Mouse (Mus musculus): Measurements from ENCODE around the gene Gm45717. TPM values are rescaled to one million over a fixed set of nuclear protein-coding genes. Genes with fewer than 3 reads are reported as not detected.

The Gm45717 gene
- polyA plus RNA-seq, 1 experiment: not detected

DNA sequence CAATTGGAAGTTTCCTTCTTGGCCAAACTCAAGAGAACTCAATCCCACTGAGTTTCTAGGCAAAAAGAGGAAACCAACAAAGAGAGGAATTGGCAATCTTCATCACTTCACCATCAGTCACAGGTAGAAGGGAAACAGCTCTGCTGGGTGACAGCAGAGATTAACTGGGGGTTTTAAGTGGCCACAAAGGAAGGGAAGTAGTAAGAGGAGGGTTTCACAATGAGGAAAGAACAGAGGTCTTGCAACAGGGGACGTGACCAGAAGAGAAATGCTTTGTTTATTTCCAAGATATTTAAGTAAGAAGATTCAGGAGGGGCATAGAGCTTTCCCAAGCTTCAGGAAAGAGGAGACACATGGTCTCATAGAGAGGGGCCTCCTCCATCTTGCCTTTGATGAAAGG is 42.1 kb upstream of the Gm45717 start:
- Histone ChIP-seq H3K36me3 (ENCODE audit: control insufficient read depth, insufficient read depth) (no peaks in the 10 kb centered on the region), H3ac (ENCODE audit: control insufficient read depth, insufficient read length, low read depth) (no peak overlapping the region), H3K79me2 (ENCODE audit: control insufficient read depth, insufficient read depth) (no peaks in the 10 kb centered on the region), H3K27me3 (ENCODE audit: control insufficient read depth, insufficient read depth, insufficient read length) (no peaks in the 10 kb centered on the region), H3K4me3 (ENCODE audit: insufficient read depth, poor library complexity, severe bottlenecking) (no peak overlapping the region), H3K79me3 (ENCODE audit: low read depth) (no peaks in the 10 kb centered on the region)
- TF ChIP-seq MAX (IDR thresholded peaks at IDR 0.05) (no peak), CTCF (IDR thresholded peaks at IDR 0.05; ENCODE audit: control insufficient read depth, insufficient read depth, insufficient read length) (no peak), FOSL1 (IDR thresholded peaks at IDR 0.05; ENCODE audit: insufficient read depth, low read length, poor library complexity, severe bottlenecking) (no peak), CEBPB (IDR thresholded peaks at IDR 0.05; ENCODE audit: low read depth) (no peak), MYOG (IDR thresholded peaks at IDR 0.05; ENCODE audit: control insufficient read depth, extremely low read depth, insufficient read length) (no peak), MYOD1 (IDR thresholded peaks at IDR 0.05; ENCODE audit: control insufficient read depth, insufficient read length, low read depth) (no peak)

DNA sequence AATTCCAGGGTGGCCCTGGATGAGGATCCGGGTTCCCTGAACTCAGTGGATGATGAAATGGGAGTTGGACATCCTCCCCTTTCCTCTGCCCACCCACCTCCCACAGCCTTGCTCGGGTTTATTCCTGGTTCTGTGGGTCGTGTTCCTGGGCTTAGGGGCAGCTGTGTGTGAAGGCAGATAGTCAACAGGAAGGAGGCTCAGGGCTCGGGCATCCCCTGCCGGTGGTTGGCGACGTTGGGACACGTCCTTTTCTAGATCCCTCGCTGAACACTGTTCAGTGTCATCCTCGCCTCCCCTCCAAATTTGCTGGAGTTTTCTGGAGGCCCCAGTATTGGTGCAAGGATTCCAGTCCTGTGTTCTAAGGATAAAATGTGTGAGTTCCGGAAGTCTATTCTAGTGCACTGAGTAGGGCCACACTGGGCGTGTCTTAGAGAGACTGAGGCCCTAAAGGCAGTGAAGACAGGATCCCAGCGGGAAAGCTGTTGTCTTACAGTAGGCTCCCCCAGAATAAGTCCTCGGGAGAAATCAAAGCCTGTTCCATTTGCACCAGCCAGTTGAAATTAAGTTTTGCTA is 35.5 kb upstream of the Gm45717 start:
- no peak for TF ChIP-seq MAX (IDR thresholded peaks at IDR 0.05)
- no peak for TF ChIP-seq FOSL1 (IDR thresholded peaks at IDR 0.05; ENCODE audit: insufficient read depth, low read length, poor library complexity, severe bottlenecking)
- no peak for TF ChIP-seq MYOD1 (IDR thresholded peaks at IDR 0.05; ENCODE audit: control insufficient read depth, insufficient read length, low read depth)
- no peak for TF ChIP-seq CTCF (IDR thresholded peaks at IDR 0.05; ENCODE audit: control insufficient read depth, insufficient read depth, insufficient read length)
- TF ChIP-seq CEBPB (IDR thresholded peaks at IDR 0.05; ENCODE audit: low read depth): no peak
- TF ChIP-seq USF1 (IDR thresholded peaks at IDR 0.05; ENCODE audit: low read depth): no peak
- TF ChIP-seq MYOG (IDR thresholded peaks at IDR 0.05; ENCODE audit: control insufficient read depth, extremely low read depth, insufficient read length): no peak
- Histone ChIP-seq H3K4me3 (ENCODE audit: insufficient read depth, poor library complexity, severe bottlenecking) (no peak overlapping the region), H3ac (ENCODE audit: control insufficient read depth, insufficient read length, low read depth) (no peak overlapping the region), H3K79me2 (ENCODE audit: control insufficient read depth, insufficient read depth) (no peaks in the 10 kb centered on the region), H3K36me3 (ENCODE audit: control insufficient read depth, insufficient read depth) (no peaks in the 10 kb centered on the region), H3K27me3 (ENCODE audit: control insufficient read depth, insufficient read depth, insufficient read length) (no peaks in the 10 kb centered on the region), H3K79me3 (ENCODE audit: low read depth) (no peaks in the 10 kb centered on the region)

DNA sequence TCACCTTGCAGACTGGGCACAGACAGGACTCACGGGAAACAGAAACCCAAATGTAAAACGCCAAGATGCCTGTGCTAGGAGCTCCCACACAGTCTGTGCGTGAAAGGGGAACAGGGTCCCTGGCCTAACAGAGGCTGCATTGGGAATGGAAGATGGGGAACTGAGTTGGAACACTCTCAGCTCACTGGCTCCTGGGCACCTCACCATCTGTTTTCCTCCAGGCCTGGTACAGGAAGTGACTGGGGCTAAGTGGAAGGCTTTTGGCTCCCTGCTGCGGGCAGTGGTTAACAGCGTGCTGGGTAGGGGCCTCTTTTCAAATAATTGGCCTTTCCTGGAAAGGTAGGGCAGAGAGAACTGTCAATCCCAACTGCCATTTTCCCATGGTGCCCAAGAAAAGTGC is 34.9 kb upstream of the Gm45717 start:
- Histone ChIP-seq H3K36me3 (ENCODE audit: control insufficient read depth, insufficient read depth) (no peaks in the 10 kb centered on the region), H3ac (ENCODE audit: control insufficient read depth, insufficient read length, low read depth) (no peak overlapping the region), H3K4me3 (ENCODE audit: insufficient read depth, poor library complexity, severe bottlenecking) (no peak overlapping the region), H3K27me3 (ENCODE audit: control insufficient read depth, insufficient read depth, insufficient read length) (no peaks in the 10 kb centered on the region), H3K79me2 (ENCODE audit: control insufficient read depth, insufficient read depth) (no peaks in the 10 kb centered on the region), H3K79me3 (ENCODE audit: low read depth) (no peaks in the 10 kb centered on the region)
- TF ChIP-seq USF1 (IDR thresholded peaks at IDR 0.05; ENCODE audit: low read depth): no peak
- no peak for TF ChIP-seq MAX (IDR thresholded peaks at IDR 0.05)
- TF ChIP-seq MYOD1 (IDR thresholded peaks at IDR 0.05; ENCODE audit: control insufficient read depth, insufficient read length, low read depth): no peak
- no peak for TF ChIP-seq FOSL1 (IDR thresholded peaks at IDR 0.05; ENCODE audit: insufficient read depth, low read length, poor library complexity, severe bottlenecking)
- no peak for TF ChIP-seq CEBPB (IDR thresholded peaks at IDR 0.05; ENCODE audit: low read depth)
- no peak for TF ChIP-seq MYOG (IDR thresholded peaks at IDR 0.05; ENCODE audit: control insufficient read depth, extremely low read depth, insufficient read length)
- no peak for TF ChIP-seq CTCF (IDR thresholded peaks at IDR 0.05; ENCODE audit: control insufficient read depth, insufficient read depth, insufficient read length)

DNA sequence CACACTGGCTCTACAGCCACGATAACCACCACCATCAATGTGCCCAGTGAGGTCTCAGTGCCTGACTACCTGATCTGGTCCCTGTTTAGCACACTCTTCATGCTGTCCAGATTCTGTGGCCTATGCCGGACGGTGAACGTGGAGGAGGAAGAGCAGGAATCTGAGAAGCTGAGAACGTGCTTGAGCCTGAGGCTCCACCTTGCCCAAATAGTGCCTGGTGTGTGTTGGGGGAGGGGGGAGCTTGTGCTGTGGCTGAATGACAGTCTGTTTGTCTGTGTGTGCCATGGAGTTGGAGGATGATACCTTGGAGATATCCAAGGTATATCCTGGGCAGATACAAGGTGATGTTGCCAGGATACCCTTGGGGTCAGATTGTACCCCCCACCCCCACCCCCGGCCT is 34.4 kb upstream of the Gm45717 start:
- no peaks in the 10 kb centered on the region for H3K79me2 ChIP-seq (ENCODE audit: control insufficient read depth, insufficient read depth)
- no peak for TF ChIP-seq FOSL1 (IDR thresholded peaks at IDR 0.05; ENCODE audit: insufficient read depth, low read length, poor library complexity, severe bottlenecking)
- TF ChIP-seq CTCF (IDR thresholded peaks at IDR 0.05; ENCODE audit: control insufficient read depth, insufficient read depth, insufficient read length): no peak
- TF ChIP-seq CEBPB (IDR thresholded peaks at IDR 0.05; ENCODE audit: low read depth): no peak
- TF ChIP-seq USF1 (IDR thresholded peaks at IDR 0.05; ENCODE audit: low read depth): no peak
- TF ChIP-seq MYOD1 (IDR thresholded peaks at IDR 0.05; ENCODE audit: control insufficient read depth, insufficient read length, low read depth): no peak
- TF ChIP-seq MYOG (IDR thresholded peaks at IDR 0.05; ENCODE audit: control insufficient read depth, extremely low read depth, insufficient read length): no peak
- TF ChIP-seq MAX (IDR thresholded peaks at IDR 0.05): no peak

DNA sequence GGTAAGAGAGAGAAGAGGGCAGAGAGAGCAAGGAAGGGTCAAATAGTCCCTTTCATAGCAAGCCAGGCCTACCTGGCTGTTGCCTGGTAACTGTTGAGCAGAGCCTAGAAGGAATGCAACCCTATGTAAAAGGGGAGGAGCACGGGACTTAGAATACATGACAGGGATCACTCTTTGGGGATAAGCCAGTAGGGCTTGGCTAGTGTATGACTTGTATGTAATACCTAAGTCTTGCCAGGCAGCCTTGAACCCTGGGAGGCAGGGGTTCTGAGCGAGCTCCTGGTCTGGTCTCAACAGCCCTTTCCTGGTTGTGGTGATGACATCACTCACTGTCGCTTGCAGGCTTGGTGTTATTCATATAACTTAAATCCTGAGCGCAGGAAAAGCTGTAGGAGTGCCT is 33.3 kb upstream of the Gm45717 start:
- TF ChIP-seq CEBPB (IDR thresholded peaks at IDR 0.05; ENCODE audit: low read depth) (no peak), USF1 (IDR thresholded peaks at IDR 0.05; ENCODE audit: low read depth) (no peak), MYOG (IDR thresholded peaks at IDR 0.05; ENCODE audit: control insufficient read depth, extremely low read depth, insufficient read length) (no peak), MAX (IDR thresholded peaks at IDR 0.05) (no peak), MYOD1 (IDR thresholded peaks at IDR 0.05; ENCODE audit: control insufficient read depth, insufficient read length, low read depth) (no peak), FOSL1 (IDR thresholded peaks at IDR 0.05; ENCODE audit: insufficient read depth, low read length, poor library complexity, severe bottlenecking) (no peak), CTCF (IDR thresholded peaks at IDR 0.05; ENCODE audit: control insufficient read depth, insufficient read depth, insufficient read length) (no peak)
- no peak overlapping the region for H3K4me3 ChIP-seq (ENCODE audit: insufficient read depth, poor library complexity, severe bottlenecking)
- no peak overlapping the region for H3ac ChIP-seq (ENCODE audit: control insufficient read depth, insufficient read length, low read depth)
- H3K36me3 ChIP-seq (ENCODE audit: control insufficient read depth, insufficient read depth): no peaks in the 10 kb centered on the region
- no peaks in the 10 kb centered on the region for H3K27me3 ChIP-seq (ENCODE audit: control insufficient read depth, insufficient read depth, insufficient read length)
- H3K79me2 ChIP-seq (ENCODE audit: control insufficient read depth, insufficient read depth): no peaks in the 10 kb centered on the region
- H3K79me3 ChIP-seq (ENCODE audit: low read depth): no peaks in the 10 kb centered on the region

More for the DNA sequence above, 34.4 kb upstream of the Gm45717 start:
- Histone ChIP-seq H3K36me3 (ENCODE audit: control insufficient read depth, insufficient read depth) (no peaks in the 10 kb centered on the region), H3K79me3 (ENCODE audit: low read depth) (no peaks in the 10 kb centered on the region), H3K4me3 (ENCODE audit: insufficient read depth, poor library complexity, severe bottlenecking) (no peak overlapping the region), H3ac (ENCODE audit: control insufficient read depth, insufficient read length, low read depth) (no peak overlapping the region), H3K27me3 (ENCODE audit: control insufficient read depth, insufficient read depth, insufficient read length) (no peaks in the 10 kb centered on the region)

Data from C2C12 (cell line).